Mouse (Mus musculus) embryo, embryonic 11 days (tissue): ENCODE measurements at regions not wholly inside any gene's neighbourhood (a gene's known extent, or its start where the extent isn't known, plus 50 kb on each side); places are given as distances from the start of the nearest gene placed in this dataset.

Experiments
- DNase-seq: peaks from one replicate; pipeline ENCODE4 v3.0.0-alpha.2; 2015

DNA sequence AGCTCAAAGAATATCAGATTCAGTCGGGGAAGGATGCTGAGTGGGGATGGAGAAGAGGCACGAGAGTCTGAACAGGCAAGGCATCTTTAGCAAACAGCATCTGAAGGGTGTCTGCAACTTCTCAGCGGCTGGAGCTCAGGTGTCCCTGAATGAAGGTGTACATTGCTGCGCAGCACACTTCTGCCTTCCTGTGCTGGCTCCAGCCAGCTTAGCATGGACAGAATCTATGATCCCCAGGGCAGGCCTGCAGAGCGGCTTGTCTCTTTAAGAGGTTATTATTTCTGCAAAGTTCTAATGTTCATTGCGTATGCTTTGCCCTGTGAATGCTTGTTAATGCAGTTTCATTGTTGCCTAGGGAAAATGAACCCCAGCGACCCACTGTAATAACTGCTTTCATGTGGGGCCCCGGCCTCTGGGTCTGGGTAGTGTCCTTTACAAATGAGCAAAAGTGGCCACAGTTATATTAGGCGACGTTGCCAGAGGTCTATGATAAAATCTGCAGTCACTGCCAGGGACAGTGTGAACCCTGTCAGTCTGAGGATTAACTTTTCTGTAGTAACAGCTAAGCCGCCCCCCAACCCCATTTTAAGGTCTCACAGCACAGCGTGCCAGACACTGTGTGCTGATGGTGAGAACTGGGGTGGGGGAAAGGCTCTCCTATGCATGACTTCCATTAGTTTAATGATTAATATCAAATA lies 88.3 kb upstream of the Bmper start:
- no peak for DNase-seq

DNA sequence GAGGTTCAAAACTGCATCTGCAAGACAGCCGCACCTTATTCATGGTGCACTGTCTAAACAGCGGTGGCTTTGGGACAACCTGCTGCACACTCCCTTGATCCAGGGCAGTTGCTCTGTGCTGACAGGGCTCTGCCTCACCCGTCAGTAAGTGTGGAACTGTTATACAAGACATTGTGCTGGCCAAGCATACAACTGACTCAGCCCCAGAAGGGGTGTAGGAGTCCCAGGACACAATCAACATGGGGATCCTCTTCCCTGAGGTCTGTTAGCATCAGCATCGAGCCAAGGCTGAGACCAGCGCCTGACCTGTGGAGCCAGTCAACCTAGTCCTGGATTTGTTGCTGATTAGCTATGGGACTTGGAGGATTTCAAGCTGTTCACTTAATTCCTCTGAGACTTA lies 86.4 kb upstream of the Bmper start:
- DNase-seq = no peak

DNA sequence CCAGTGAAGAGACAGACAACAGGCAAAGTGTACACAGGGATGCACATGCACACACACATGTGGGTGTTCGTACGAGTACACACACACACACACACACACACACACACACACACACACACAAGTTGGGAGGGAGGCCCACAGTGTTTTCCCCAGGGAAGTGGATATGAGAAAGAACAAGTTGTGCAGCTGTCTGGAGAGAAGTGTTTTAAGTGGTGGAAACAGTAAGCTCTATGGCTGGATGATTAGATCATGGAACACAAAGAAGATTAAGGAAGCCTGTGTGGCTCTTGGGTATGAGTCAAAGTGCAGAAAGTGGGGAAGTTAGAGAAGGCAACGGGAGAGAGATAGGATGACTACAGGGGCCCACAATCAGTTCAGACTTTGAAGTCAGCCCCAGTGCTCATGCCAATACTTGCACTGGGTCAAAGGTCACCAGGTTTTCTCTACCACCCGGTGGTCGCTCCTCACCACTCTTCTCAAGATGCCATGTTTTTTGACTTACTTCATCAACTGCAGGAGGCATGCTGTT lies 85.1 kb upstream of the Bmper start:
- no peak for DNase-seq

DNA sequence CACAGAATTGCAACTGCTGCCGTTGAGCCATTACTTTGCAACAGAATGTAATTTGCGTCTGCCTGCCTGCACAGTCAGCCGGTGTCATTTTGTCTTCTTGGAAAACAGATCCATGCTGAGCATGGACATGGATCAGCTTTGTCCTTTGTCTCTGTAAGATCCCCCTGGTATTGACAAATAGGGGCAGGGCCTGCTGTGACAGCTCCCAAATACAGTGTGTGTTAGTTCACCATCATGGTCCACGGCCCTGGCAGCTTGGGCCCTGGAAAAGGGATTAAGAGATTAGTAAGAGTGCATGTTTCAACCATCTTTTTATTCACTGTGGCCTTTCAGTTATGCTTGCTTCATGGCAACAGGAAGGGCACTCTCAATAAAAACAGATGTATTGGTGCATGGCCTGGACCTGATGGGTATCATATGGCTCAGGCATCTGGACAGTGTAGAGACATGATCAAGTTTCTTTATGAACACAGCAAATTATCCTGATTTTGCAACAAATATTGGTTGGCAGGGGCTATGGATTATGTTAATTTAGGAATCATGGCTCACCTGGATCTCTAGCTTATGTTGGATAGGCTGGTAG lies 83.2 kb upstream of the Bmper start:
- DNase-seq = no peak

DNA sequence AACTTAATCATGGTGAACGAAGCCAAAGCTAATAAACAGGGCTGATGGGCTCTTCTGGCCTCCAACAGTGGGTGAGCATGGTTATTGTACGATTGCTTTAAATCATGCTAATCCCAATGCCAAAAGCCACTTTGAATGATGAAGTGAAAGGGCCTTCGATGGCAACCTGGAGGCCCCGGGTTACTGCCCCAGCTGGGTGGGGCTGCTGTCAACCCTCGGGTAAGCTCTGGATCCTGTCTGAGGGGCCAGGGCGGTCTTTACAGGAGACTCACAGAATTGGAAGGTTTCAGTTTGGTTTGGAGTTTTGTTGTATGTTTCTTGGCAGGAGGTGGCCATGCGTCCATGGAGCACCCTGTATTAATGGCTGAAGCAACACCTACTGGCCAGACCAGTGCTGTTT lies 78.6 kb upstream of the Bmper start:
- DNase-seq = no peak

DNA sequence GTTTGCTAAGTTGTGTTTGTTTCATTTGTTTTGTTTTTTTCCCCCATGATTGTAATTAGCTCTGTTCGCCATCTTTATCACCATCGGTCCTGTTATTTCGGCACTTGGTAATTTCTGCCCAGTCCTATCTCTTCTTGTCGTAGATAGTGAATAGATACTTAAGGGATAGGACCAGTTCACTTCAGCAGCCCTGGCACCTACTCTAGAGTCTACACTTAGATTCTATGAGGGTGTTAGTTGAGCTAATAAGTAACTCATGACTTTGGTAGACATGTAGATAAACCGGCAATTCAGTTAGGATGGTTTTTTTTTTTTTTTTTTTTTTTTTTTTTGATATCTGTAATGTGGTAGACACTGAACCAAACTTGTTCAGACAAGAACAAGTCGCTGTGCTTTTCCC lies 72.5 kb upstream of the Bmper start:
- DNase-seq = no peak

DNA sequence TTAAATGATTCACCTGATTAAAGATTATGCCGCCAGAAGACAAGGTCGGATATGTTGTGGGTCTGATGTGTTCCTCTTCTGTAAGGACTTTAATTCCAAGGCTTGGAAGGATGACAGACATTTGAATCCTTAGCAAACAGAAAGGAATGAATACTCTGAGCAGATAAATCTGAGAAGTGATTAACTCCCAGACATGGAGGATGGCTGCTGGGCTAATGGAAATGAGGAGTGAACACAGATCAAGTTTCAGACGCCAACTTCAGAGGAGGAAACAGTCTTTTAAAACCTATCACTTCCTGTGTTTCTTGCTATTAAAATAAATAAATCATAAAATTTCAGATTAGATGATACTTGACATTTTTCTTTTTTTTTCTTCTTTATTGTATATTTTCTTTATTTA lies 72.0 kb upstream of the Bmper start:
- no peak for DNase-seq

DNA sequence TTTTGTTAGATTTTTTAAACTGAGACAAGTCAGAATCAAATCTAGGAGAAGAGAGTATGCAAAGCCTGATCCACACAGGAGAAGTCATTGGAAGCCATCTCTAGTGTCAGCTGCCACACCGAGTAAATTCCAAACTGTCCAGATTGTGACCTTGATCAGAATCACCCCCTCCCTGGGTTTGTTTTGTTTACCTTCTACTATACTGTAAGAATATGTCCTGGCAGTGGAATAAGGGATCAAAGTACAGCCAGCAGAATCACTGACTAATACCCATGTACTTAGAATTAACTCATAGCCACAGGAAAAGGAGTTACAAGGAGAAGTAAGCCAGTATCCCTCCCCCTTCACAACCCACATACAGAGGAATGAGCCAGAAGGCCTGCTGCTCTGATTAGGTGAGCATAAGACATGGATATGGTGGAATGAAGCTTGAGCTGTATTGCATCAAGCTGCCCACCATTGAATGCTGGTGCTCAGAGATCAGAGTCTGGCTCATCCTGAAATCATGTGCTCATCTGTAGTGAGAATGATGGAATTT lies 70.9 kb upstream of the Bmper start:
- no peak for DNase-seq

DNA sequence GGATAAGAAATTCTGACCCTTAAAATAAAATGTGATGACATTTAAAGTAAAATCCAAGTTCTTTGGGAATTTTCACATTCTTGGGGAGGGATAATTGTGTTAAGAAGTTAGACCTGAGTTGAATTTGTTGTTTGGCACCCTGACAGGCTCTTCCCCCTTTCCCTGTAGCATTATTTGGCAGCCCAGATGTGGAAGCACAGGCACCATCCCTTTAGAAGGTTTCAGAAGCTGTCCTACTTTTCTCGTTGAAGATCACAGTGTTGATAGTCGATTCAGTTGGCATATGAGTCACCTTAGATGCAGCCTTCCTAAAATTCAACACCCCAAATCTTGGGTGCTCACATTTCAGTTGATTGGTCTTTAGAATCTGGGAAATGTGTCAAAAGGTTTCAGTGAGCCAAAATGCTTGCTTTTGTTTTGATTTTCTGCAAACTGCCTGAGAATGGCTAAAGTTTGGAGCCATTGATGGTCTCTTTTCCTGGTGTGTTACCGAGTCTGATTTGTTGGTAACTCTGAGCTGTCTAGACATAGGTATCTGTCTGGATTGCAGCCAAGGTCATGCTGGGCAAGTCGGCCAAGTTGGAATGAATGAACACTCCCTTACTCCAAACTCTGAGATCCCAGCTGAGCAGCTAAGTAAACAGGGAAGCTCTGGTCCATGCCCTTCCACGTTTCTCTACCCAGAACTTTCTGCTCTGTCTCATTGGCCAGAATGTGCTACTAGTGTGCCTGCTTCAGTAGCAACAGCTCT lies 65.9 kb upstream of the Bmper start:
- DNase-seq = no peak

DNA sequence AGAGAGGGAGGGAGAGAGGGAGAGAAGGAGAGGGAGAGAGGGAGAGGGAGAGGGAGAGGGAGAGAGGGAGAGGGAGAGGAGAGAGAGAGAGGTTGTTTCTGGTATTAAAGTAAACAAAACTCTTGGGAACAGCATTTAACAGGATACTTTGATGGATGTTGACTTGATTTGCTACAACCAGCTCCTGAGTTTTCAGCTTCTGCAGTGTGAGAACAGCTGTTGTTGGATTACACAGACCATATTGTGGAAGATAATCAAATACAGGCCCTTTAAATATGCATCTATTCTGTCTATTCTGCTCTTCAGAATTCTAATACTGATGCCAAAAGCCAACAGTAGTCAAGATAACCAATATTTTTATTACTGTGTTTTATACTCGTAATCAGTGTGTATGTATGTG lies 64.4 kb upstream of the Bmper start:
- DNase-seq = no peak

DNA sequence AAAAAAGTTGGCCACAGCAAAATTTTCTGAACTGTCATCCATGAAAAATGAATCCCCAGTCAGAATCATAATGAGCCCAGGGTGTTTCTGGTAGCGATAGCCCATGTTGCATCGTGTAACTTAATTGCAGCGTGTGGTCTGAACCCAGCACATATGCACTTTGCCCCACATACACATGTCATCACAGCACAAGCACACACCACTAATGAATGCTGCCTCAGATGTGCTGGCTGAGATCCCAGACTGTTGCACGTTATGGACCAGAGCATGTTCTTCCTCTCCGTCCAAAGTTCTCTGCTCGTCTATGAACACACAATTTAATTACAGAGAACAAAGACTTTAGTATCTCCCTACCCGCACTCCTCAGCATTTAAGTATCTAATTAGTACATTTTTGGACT lies 61.5 kb upstream of the Bmper start:
- DNase-seq = no peak

DNA sequence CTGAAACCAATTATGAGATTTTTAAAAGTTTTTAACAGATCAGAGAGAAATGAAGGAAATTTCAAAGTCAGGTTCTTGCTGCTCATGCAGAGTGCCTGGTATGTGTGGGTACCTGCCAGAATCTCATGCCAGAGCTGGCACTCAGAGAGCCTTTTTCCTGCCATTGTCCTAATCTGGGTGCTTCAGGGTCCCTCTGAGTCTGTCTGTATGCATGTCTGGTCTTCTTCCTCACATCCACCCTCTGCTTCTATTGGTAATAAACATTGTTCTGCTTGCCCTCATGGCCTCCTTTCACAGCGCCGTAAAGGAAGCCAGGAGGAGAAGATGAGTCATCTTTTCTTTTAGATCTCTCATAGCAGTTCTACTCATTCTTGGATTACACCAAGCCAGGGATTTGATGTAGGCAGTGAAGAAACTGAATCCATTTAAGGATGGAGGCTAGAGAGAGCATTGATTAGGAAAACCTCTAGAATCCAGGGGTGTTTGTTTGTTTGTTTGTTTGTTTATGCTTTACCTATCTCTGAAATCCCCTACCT lies 55.8 kb upstream of the Bmper start:
- DNase-seq = no peak

DNA sequence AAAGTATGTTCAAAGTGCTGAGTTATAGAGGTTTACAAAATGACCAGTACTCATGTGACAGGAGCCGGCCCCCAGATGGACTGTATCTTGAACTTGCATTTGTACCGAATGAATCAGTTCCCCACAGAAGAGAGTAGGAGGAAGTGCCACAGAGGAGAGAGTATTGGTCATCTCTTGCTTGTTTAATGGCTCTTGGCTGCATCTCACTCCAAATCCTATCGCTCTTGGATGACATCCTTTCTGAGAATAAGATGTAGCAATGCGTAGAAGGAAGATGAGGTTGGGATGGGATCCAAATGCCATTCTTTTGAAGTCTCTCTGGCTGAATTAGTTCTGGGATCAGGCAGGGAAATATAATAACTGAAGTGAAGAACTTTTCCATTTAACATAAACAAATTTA lies 55.2 kb upstream of the Bmper start:
- DNase-seq = no peak

DNA sequence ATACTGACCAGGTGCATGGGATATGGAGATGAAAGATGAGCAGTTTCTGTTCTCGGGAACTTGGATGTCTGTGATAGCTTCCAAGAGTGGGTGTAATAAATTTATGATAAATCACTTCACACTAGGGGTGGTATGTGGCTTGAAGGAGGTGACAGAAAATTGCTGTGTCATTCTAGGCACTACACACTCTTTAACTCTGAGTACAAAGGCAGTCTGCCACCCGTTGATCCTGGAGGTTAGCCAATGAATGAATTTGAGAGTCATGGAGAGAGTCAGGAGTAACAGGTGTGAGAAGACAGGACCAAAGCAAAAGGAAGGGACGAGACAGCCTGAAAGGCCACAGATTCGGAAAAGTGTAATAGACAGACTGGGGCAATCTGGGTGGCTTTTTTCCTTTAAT lies 54.7 kb upstream of the Bmper start:
- no peak for DNase-seq

DNA sequence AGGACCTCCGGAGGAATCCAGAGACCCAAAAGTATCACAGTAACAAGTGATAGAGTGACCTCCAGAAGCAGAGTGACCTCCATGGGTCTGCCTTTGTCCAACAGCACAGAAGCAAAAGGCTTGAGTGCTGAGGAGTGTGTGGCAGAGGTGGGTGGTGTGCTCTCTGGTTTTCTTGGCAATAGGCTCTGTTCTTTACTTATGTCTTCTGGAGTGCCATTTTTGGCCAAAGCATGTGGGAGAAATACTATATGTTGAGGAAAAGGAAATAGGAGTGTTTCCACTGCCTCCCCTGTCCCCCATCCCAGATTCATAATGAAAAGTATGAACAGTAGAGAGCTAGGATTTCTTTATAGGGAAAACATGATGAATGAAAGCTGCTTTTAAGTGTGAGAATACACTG lies 51.5 kb upstream of the Bmper start:
- DNase-seq = no peak
